Mouse (Mus musculus): ENCODE measurements around the gene Rsbn1l. TPM values are rescaled to one million over a fixed set of nuclear protein-coding genes. Genes with fewer than 3 reads are reported as not detected.

The Rsbn1l gene
- total and polyA plus RNA-seq, 3 experiments: 8.1 to 20.2 (median 17.0) TPM

DNA sequence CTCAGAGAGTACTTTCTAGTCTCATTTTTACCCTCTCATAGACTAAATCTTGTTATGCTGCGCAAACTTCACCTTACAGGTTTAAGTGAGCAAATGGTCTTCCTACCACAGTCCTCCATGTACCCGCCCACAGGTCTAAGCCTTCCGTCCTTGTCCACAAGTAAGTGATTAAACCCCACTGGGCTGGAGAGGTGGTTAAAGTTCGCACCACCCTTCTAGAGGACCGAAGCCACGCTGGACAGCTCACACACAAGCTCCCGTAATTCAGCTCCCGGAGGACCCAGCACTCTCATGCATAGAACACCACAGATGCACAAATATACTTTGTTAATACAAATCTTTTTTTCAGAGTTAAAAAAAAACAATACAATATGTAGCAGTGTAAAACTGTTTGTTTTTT lies 30.1 kb upstream of the Rsbn1l start:
- H3K9me3 ChIP-seq (replicated peaks; ENCODE audit: low read length): no peaks in the 10 kb centered on the region
- H3K27ac ChIP-seq (ENCODE audit: insufficient read depth, low read depth): no peak overlapping the region
- H3K4me2 ChIP-seq (ENCODE audit: insufficient read depth, low read depth, poor library complexity, severe bottlenecking): no peak overlapping the region
- H3K36me3 ChIP-seq (replicated peaks in 1 of 2; ENCODE audit: control insufficient read depth in 1 of 2, insufficient read depth in 1 of 2, low read length in 1 of 2): peaks cover 8 to 34% of the 10 kb centered on the region in 2 experiments
- no peak for DNase-seq (ENCODE audit: extremely low read depth)
- dilution Hi-C loops (cut with MboI; ENCODE audit: extremely low pct_ligation_motif_present, extremely low pct_unique_long_range_greater_than_20kb, low sequenced_read_pairs) (no loop called here), in situ Hi-C loops (cut with MboI; ENCODE audit: low pct_ligation_motif_present, low pct_unique_long_range_greater_than_20kb, low sequenced_read_pairs) (no loop called here)
- no peaks in the 10 kb centered on the region for H3K79me2 ChIP-seq (replicated peaks; ENCODE audit: control insufficient read depth, extremely low read depth, insufficient read depth, poor library complexity, severe bottlenecking)
- H3K4me3 ChIP-seq (replicated peaks in 1 of 3; ENCODE audit: low read depth in 2 of 3, low read length in 2 of 3, poor library complexity in 1 of 3): no peak overlapping the region
- H3K4me1 ChIP-seq (ENCODE audit: control insufficient read depth in 1 of 2, insufficient read depth in 2 of 2): no peaks in the 10 kb centered on the region
- TF ChIP-seq ZC3H11A (IDR thresholded peaks at IDR 0.05; ENCODE audit: low read depth, low read length): no peak
- TF ChIP-seq NRF1 (IDR thresholded peaks at IDR 0.05; ENCODE audit: low read depth, low read length): no peak
- TF ChIP-seq ZKSCAN1 (IDR thresholded peaks at IDR 0.05; ENCODE audit: borderline replicate concordance, low read depth, low read length): no peak
- no peak for TF ChIP-seq MXI1 (IDR thresholded peaks at IDR 0.05; ENCODE audit: low read depth, low read length)
- no peak for TF ChIP-seq CHD1 (IDR thresholded peaks at IDR 0.05; ENCODE audit: low read depth, low read length)
- TF ChIP-seq TBP (conservative IDR thresholded peaks at IDR 0.05; ENCODE audit: low read depth, low read length): no peak
- no peak for TF ChIP-seq ELF1 (IDR thresholded peaks at IDR 0.05; ENCODE audit: low read depth, low read length)
- TF ChIP-seq MAFK (IDR thresholded peaks at IDR 0.05; ENCODE audit: insufficient replicate concordance, low read length): no peak
- no peak for TF ChIP-seq USF1 (IDR thresholded peaks at IDR 0.05; ENCODE audit: low read depth, low read length)
- H3K27me3 ChIP-seq (replicated peaks): no peaks in the 10 kb centered on the region
- H3K9ac ChIP-seq (ENCODE audit: insufficient read depth, low read depth): no peak overlapping the region

DNA sequence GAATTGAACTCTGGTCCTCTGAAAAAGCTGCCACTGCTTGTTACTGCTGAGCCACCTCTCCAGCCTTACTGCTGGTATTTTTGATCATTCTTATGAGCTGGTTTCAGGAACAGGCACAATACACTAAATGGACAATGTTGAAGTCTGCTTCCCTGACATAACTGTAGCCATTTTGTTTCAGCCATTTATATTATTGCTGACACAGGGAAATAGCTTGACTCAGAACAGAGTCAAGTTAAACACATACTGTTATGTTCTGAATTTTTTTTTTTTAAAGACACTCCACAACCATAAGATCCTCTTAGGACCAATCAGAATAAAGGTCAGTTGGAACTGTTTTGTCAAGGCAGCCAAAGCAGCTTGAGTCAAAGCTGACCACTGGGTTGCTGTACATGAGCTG lies 27.3 kb upstream of the Rsbn1l start:
- no peaks in the 10 kb centered on the region for H3K79me2 ChIP-seq (replicated peaks; ENCODE audit: control insufficient read depth, extremely low read depth, insufficient read depth, poor library complexity, severe bottlenecking)
- H3K4me2 ChIP-seq (ENCODE audit: insufficient read depth, low read depth, poor library complexity, severe bottlenecking): no peak overlapping the region
- no peaks in the 10 kb centered on the region for H3K4me1 ChIP-seq (ENCODE audit: control insufficient read depth in 1 of 2, insufficient read depth in 2 of 2)
- H3K27ac ChIP-seq (ENCODE audit: insufficient read depth, low read depth): no peak overlapping the region
- peaks cover 2% of the 10 kb centered on the region for H3K9me3 ChIP-seq (replicated peaks; ENCODE audit: low read length)
- in situ Hi-C loops (cut with MboI; ENCODE audit: low pct_ligation_motif_present, low pct_unique_long_range_greater_than_20kb, low sequenced_read_pairs): no loop called here
- no peaks in the 10 kb centered on the region for H3K27me3 ChIP-seq (replicated peaks)
- H3K9ac ChIP-seq (ENCODE audit: insufficient read depth, low read depth): no peak overlapping the region
- H3K36me3 ChIP-seq (replicated peaks in 1 of 2; ENCODE audit: control insufficient read depth in 1 of 2, insufficient read depth in 1 of 2, low read length in 1 of 2): peaks cover 0 to 14% of the 10 kb centered on the region in 2 experiments
- no peak for DNase-seq (ENCODE audit: extremely low read depth)
- no peak overlapping the region for H3K4me3 ChIP-seq (replicated peaks in 1 of 3; ENCODE audit: low read depth in 2 of 3, low read length in 2 of 3, poor library complexity in 1 of 3)
- dilution Hi-C loops (cut with MboI; ENCODE audit: extremely low pct_ligation_motif_present, extremely low pct_unique_long_range_greater_than_20kb, low sequenced_read_pairs): no loop called here
- TF ChIP-seq MAFK (IDR thresholded peaks at IDR 0.05; ENCODE audit: insufficient replicate concordance, low read length) (peak; percentile 72; the same call in 1 of the 2 replicates), GABPA (IDR thresholded peaks at IDR 0.05; ENCODE audit: insufficient replicate concordance, low read depth, low read length) (no peak)

DNA sequence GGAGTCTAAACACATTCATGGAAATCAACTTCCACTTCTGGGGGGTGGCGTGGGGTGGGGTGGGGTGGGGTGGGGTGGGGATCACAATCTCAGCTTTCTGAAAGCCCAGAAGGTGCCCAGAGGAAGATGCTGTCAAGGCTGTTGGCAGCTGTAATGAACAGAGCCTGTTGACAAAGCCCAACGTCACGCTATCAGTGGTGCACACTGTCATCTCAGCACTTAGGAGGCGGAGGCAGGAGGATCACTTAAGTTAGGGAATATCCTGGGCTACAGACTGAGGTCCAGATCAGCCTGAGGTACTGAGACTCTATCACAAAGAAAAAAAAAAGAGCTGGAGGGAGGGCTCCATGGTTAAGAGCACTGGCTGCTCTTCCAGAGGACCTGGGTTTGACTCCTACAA lies 18.5 kb upstream of the Rsbn1l start:
- no peaks in the 10 kb centered on the region for H3K79me2 ChIP-seq (replicated peaks; ENCODE audit: control insufficient read depth, extremely low read depth, insufficient read depth, poor library complexity, severe bottlenecking)
- no peaks in the 10 kb centered on the region for H3K9me3 ChIP-seq (replicated peaks; ENCODE audit: low read length)
- H3K4me3 ChIP-seq (replicated peaks in 1 of 3; ENCODE audit: low read depth in 2 of 3, low read length in 2 of 3, poor library complexity in 1 of 3): no peak overlapping the region
- in situ Hi-C loops (cut with MboI; ENCODE audit: low pct_ligation_motif_present, low pct_unique_long_range_greater_than_20kb, low sequenced_read_pairs) (loop anchor here (25.0 kb wide), 1 partner anchor 187 kb away; no protein-coding TSS in a partner anchor), dilution Hi-C loops (cut with MboI; ENCODE audit: extremely low pct_ligation_motif_present, extremely low pct_unique_long_range_greater_than_20kb, low sequenced_read_pairs) (no loop called here)
- H3K4me1 ChIP-seq (ENCODE audit: control insufficient read depth in 1 of 2, insufficient read depth in 2 of 2): peaks cover 8 to 25% of the 10 kb centered on the region in 2 experiments
- no peak overlapping the region for H3K27ac ChIP-seq (ENCODE audit: insufficient read depth, low read depth)
- no peaks in the 10 kb centered on the region for H3K36me3 ChIP-seq (replicated peaks in 1 of 2; ENCODE audit: control insufficient read depth in 1 of 2, insufficient read depth in 1 of 2, low read length in 1 of 2)
- H3K27me3 ChIP-seq (replicated peaks): no peaks in the 10 kb centered on the region
- no peak for DNase-seq (ENCODE audit: extremely low read depth)
- H3K4me2 ChIP-seq (ENCODE audit: insufficient read depth, low read depth, poor library complexity, severe bottlenecking): no peak overlapping the region
- no peak overlapping the region for H3K9ac ChIP-seq (ENCODE audit: insufficient read depth, low read depth)
- TF ChIP-seq GABPA (IDR thresholded peaks at IDR 0.05; ENCODE audit: insufficient replicate concordance, low read depth, low read length): no peak
- no peak for TF ChIP-seq ZKSCAN1 (IDR thresholded peaks at IDR 0.05; ENCODE audit: borderline replicate concordance, low read depth, low read length)
- no peak for TF ChIP-seq IRF4 (IDR thresholded peaks at IDR 0.05; ENCODE audit: low read depth, low read length)

All from CH12.LX (cell line).